Mouse (Mus musculus) embryonic facial prominence, embryonic 12.5 days (tissue): Measurements from ENCODE around the gene Naa38. TPM values are rescaled to one million over a fixed set of nuclear protein-coding genes. Genes with fewer than 3 reads are reported as not detected.

Source experiments
- ATAC-seq: fragments of 200-750 bp; cut with Nextera tagmentation; 2 replicates; pipeline ENCODE4 v1.8.0; 2017; ENCODE audit not compliant: insufficient number of reproducible peaks, insufficient read depth, low FRiP score, low TSS enrichment
- H3K27ac ChIP-seq: fragments of 300-500 bp; sonication (generic); 2 replicates; pipeline ENCODE4 v1.5.1; 2016; ENCODE audit warnings: mild to moderate bottlenecking
- H3K27me3 ChIP-seq: fragments of 300-500 bp; sonication (generic); 2 replicates; pipeline ENCODE4 v1.6.1; 2016; ENCODE audit warnings: mild to moderate bottlenecking, moderate library complexity
- H3K36me3 ChIP-seq: fragments of 300-500 bp; sonication (generic); 2 replicates; pipeline ENCODE4 v1.6.1; 2016; ENCODE audit warnings: mild to moderate bottlenecking
- H3K4me1 ChIP-seq: fragments of 300-500 bp; sonication (generic); 2 replicates; pipeline ENCODE4 v1.6.1; 2016
- H3K4me2 ChIP-seq: fragments of 300-500 bp; sonication (generic); replicated peaks from 2 replicates; pipeline ENCODE4 v1.6.1; 2016; ENCODE audit warnings: mild to moderate bottlenecking, moderate library complexity
- H3K4me3 ChIP-seq: fragments of 300-500 bp; sonication (generic); 2 replicates; pipeline ENCODE4 v1.5.1; 2016; ENCODE audit warnings: mild to moderate bottlenecking
- H3K9ac ChIP-seq: fragments of 300-500 bp; sonication (generic); 2 replicates; pipeline ENCODE4 v1.6.1; 2016; ENCODE audit warnings: mild to moderate bottlenecking, moderate library complexity
- H3K9me3 ChIP-seq: fragments of 300-500 bp; sonication (generic); 2 replicates; pipeline ENCODE4 v1.6.1; 2016; ENCODE audit warnings: mild to moderate bottlenecking, moderate library complexity
- WGBS: fragments of 180-500 bp; shearing (Covaris S2); methylation state at CpG from one replicate; pipeline ENCODE4 v1.1.7; 2016; 5-methylcytosine and 5-hydroxymethylcytosine counted together
- polyA plus RNA-seq: library from polyadenylated mRNA; unstranded; fragments of >200 nt; fragmentation: Nextera tagmentation; extraction: Ambion mirVana; gene quantifications from 2 replicates; pipeline ENCODE4 v1.2.1, GENCODE M21; 2016

The Naa38 gene
- polyA plus RNA-seq, 1 experiment from 2014 or later: 126 TPM

GRCm38 (mm10) chr11:69403691-69404594 lies 8.7 kb downstream of the Naa38 start:
- Histone ChIP-seq H3K4me3 (no peak overlapping the region), H3K9ac (no peak overlapping the region), H3K4me1 (peaks cover 25% of the 10 kb centered on the region), H3K4me2 (no peak overlapping the region), H3K9me3 (no peaks in the 10 kb centered on the region), H3K27me3 (peaks cover 8% of the 10 kb centered on the region; the same call in 1 of the 2 replicates), H3K27ac (no peak overlapping the region), H3K36me3 (peaks cover 86% of the 10 kb centered on the region)
- no peak for ATAC-seq
- WGBS: 94% methylated on average over 35 of the region's 38 CpGs

GRCm38 (mm10) chr11:69404595-69405396 lies 9.5 kb downstream of the Naa38 start:
- ATAC-seq: no peak
- Histone ChIP-seq H3K27me3 (peaks cover 6% of the 10 kb centered on the region; the same call in 1 of the 2 replicates), H3K36me3 (peaks cover 83% of the 10 kb centered on the region), H3K27ac (no peak overlapping the region), H3K4me3 (no peak overlapping the region), H3K4me2 (no peak overlapping the region), H3K4me1 (peaks cover 23% of the 10 kb centered on the region), H3K9me3 (no peaks in the 10 kb centered on the region), H3K9ac (no peak overlapping the region)
- 94% methylated on average over 22 of the region's 24 CpGs for WGBS

- peaks cover 16% of the 10 kb centered on the region for H3K4me1 ChIP-seq
- H3K36me3 ChIP-seq: peaks cover 75% of the 10 kb centered on the region
- no peaks in the 10 kb centered on the region for H3K27me3 ChIP-seq
- no peak overlapping the region for H3K4me2 ChIP-seq
- H3K27ac ChIP-seq: no peak overlapping the region
- WGBS: 88% methylated on average over 24 of the region's 24 CpGs
- H3K4me3 ChIP-seq: no peak overlapping the region
- no peak overlapping the region for H3K9ac ChIP-seq
- no peaks in the 10 kb centered on the region for H3K9me3 ChIP-seq
- ATAC-seq: no peak
Measured at GRCm38 (mm10) chr11:69405397-69406200, 10.3 kb downstream of the Naa38 start.

- Histone ChIP-seq H3K4me2 (no peak overlapping the region), H3K27ac (no peak overlapping the region), H3K9me3 (no peaks in the 10 kb centered on the region), H3K4me3 (no peak overlapping the region), H3K9ac (peak overlapping the region; percentile 15; the same call in 1 of the 2 replicates), H3K4me1 (peaks cover 16% of the 10 kb centered on the region), H3K36me3 (peaks cover 68% of the 10 kb centered on the region), H3K27me3 (no peaks in the 10 kb centered on the region)
- no peak for ATAC-seq
- 79% methylated on average over 19 of the region's 19 CpGs for WGBS
Measured at GRCm38 (mm10) chr11:69406282-69406681, 11.0 kb downstream of the Naa38 start.

GRCm38 (mm10) chr11:69406867-69407723 lies 11.8 kb downstream of the Naa38 start:
- 88% methylated on average over 16 of the region's 16 CpGs for WGBS
- peaks cover 19% of the 10 kb centered on the region for H3K4me1 ChIP-seq
- H3K27ac ChIP-seq: no peak overlapping the region
- H3K9ac ChIP-seq: no peak overlapping the region
- H3K36me3 ChIP-seq: peaks cover 60% of the 10 kb centered on the region
- H3K4me2 ChIP-seq: 0 out of 2 replicates have a peak overlapping the region, but pooled peaks have one; percentile 98
- ATAC-seq: no peak
- H3K27me3 ChIP-seq: no peaks in the 10 kb centered on the region
- 0 out of 2 replicates have a peak overlapping the region, but pooled peaks have one; percentile 12 for H3K4me3 ChIP-seq
- H3K9me3 ChIP-seq: no peaks in the 10 kb centered on the region

- ATAC-seq: no peak
- H3K9ac ChIP-seq: no peak overlapping the region; the same call in 1 of the 2 replicates
- H3K4me2 ChIP-seq: 0 out of 2 replicates have a peak overlapping the region, but pooled peaks have one; percentile 98
- H3K27ac ChIP-seq: no peak overlapping the region
- H3K27me3 ChIP-seq: no peaks in the 10 kb centered on the region
- 84% methylated on average over 4 of the region's 4 CpGs for WGBS
- no peaks in the 10 kb centered on the region for H3K9me3 ChIP-seq
- H3K4me1 ChIP-seq: peaks cover 25% of the 10 kb centered on the region
- H3K4me3 ChIP-seq: no peak overlapping the region
- peaks cover 59% of the 10 kb centered on the region for H3K36me3 ChIP-seq
Measured at GRCm38 (mm10) chr11:69407724-69408004, 12.4 kb downstream of the Naa38 start.

- H3K4me3 ChIP-seq: peak overlapping the region; percentile 84
- no peaks in the 10 kb centered on the region for H3K9me3 ChIP-seq
- peaks cover 53% of the 10 kb centered on the region for H3K36me3 ChIP-seq
- H3K27me3 ChIP-seq: no peaks in the 10 kb centered on the region
- peaks cover 36% of the 10 kb centered on the region for H3K4me1 ChIP-seq
- H3K27ac ChIP-seq: peak overlapping the region; percentile 99
- H3K4me2 ChIP-seq: peak overlapping the region; percentile 98
- peak overlapping the region; percentile 90 for H3K9ac ChIP-seq
- peak; percentile 64 for ATAC-seq
- WGBS: 1% methylated on average over 33 of the region's 33 CpGs
Measured at GRCm38 (mm10) chr11:69408541-69409377, 13.5 kb downstream of the Naa38 start.

GRCm38 (mm10) chr11:69409378-69410044 lies 14.2 kb downstream of the Naa38 start:
- Histone ChIP-seq H3K4me2 (peak overlapping the region; percentile 98), H3K27me3 (no peaks in the 10 kb centered on the region), H3K36me3 (peaks cover 45% of the 10 kb centered on the region), H3K4me3 (peak overlapping the region; percentile 84), H3K4me1 (peaks cover 44% of the 10 kb centered on the region), H3K9ac (peak overlapping the region; percentile 90), H3K27ac (peak overlapping the region; percentile 99), H3K9me3 (no peaks in the 10 kb centered on the region)
- under 1% methylated on average over 46 of the region's 46 CpGs for WGBS
- ATAC-seq: peak; percentile 29

DNA sequence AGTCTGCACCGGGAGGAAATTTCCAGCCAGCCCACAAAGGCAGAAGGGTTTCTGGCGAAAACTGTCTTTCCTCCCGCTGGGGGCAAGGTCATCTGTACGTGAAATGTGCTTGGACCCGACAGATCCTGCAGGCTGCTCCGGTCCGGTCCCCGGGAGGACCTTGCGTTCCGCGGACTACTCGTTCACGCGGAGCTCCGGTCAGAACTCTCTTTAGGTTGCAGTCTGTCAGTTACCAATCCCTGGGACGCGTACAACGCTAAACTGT lies 14.7 kb downstream of the Naa38 start:
- Histone ChIP-seq H3K27me3 (no peaks in the 10 kb centered on the region), H3K4me2 (peak overlapping the region; percentile 98), H3K36me3 (peaks cover 41% of the 10 kb centered on the region), H3K4me3 (peak overlapping the region; percentile 84), H3K9ac (peak overlapping the region; percentile 90), H3K4me1 (peaks cover 48% of the 10 kb centered on the region), H3K27ac (peak overlapping the region; percentile 99), H3K9me3 (no peaks in the 10 kb centered on the region)
- 1% methylated on average over 18 of the region's 18 CpGs for WGBS
- ATAC-seq: no peak
